14 mouse cellular contexts compared by ENCODE assay signal in the genomic region with DNA sequence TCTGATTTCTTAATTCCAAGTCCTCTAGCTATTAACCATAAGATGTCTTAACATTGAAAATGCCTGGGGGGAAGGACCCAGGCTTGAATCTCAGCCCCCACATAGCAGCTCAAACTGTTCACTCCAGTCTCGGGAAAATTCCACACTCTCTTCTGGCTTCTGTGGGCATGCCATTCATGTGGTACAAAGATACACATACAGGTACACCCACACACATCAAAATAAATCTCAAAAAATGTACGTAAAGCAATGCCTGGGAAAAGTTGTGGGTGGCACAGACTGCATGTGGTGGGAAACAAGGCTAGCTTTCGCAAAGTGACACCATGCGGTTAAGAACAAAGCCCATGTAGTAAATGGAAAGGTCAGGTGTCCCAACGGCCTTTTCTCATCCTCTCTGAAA. TPM values are rescaled to one million over a fixed set of nuclear protein-coding genes. Genes with fewer than 3 reads are reported as not detected.
"Had no signal": no experiment of that assay in that cellular context is flagged by ENCODE, and none has a peak within 500 bp of the region (broad histone marks: within the 10 kb centered on the region; RNA-seq: fewer than 3 reads in every experiment).

No protein-coding gene starts in this region.

- DNase-seq: kidney, adult 18-20 months; kidney, adult 9 months; kidney, postnatal 14 days; kidney, postnatal 4 days; liver, postnatal 0 days; lung, embryonic 14.5 days; spleen, adult 18-20 months; thymus, adult 18-20 months; thymus, postnatal 36 days had no signal

RNA-seq across cellular contexts. Expression of a gene that starts 44.3 kb away (rescaled TPM):
- total RNA-seq: left cerebral cortex, adult 18-20 months; megakaryocyte, adult 5-6 weeks had no signal
- polyA plus RNA-seq: liver, embryonic 11.5 days; macrophage; neural tube, embryonic 12.5 days had no signal
